Mouse (Mus musculus): Measurements from ENCODE around the gene Gm8914. TPM values are rescaled to one million over a fixed set of nuclear protein-coding genes. Genes with fewer than 3 reads are reported as not detected.
"Not testable (repeated sequence)": the region's sequence is repeated elsewhere in the genome, so short reads cannot be mapped to it uniquely, and the experiment has no call there.

The Gm8914 gene
- not detected for total RNA-seq (2021)

GRCm38 (mm10) chrX:91479826-91480225 is at the start of gene Gm8914:
Gene Gm8914 (plus strand): TSS chrX:91480126.
- DNase-seq (ENCODE audit: low spot score); intact Hi-C loops (cut with DNase I): not testable (repeated sequence)

Other genes starting within 250 kb of the Gm8914 start
- not detected for gene Mageb2, start 148.4 kb upstream of the Gm8914 start, total RNA-seq (2021)
- not detected for gene Gm5072, start 87.6 kb upstream of the Gm8914 start, total RNA-seq (2021)
- not detected for gene 1700084M14Rik, start 95.8 kb downstream of the Gm8914 start, total RNA-seq (2021)
- gene Gm14781, start 152.1 kb downstream of the Gm8914 start, total RNA-seq (2021): not detected